1 mouse cellular context compared by ENCODE assay signal in the genomic region with DNA sequence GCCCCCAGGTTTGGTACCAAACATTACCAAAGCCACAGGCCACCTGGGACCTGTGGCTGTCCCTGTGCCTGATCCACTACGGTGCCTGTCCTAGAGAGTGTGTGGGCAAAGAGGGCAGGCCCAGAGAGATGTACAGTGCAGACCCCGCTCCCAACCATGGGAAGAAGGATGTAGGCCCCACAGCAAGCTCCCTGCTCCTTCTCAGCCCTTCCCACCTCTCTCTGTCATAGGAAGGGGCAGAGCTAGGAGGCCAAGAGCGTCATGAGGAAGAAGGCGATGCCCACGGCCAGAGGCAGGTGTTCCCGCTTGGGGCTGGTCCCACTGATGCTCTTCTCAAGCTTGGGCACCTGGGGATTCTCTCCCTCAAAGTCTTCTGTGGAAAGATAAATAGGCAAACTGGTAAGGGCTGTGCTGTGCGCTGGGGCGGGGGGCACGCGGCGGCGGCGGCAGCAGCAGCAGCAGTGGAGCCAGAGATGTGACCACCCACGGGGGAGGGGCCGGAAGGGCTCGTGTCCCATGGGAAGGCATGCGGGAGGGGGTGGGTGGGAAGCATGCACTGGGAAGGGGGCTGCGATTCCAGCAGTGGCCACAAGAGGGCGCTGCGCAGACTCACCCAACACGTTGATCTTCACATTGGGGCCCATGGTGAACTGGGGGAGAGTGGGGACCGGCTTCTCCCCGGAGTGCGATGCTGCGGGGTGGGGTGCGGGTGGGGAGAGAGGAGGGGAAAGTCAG.
TF ChIP-seq lines count a peak whose summit lies in the region.

No protein-coding gene starts in this region.

TF ChIP-seq in CH12.LX, 34 proteins besides CTCF, POLR2A, EP300 and RAD21:
- TF ChIP-seq NELFE (IDR thresholded peaks at IDR 0.05; ENCODE audit: low read depth, low read length) = no peak
- TF ChIP-seq ELF1 (IDR thresholded peaks at IDR 0.05; ENCODE audit: low read depth, low read length) = peak; percentile 17; the same call in 1 of the 2 replicates
- TF ChIP-seq ZKSCAN1 (IDR thresholded peaks at IDR 0.05; ENCODE audit: borderline replicate concordance, low read depth, low read length) = no peak
- TF ChIP-seq BHLHE40 (IDR thresholded peaks at IDR 0.05; ENCODE audit: low read depth, low read length) = peak; percentile 17; the same call in 1 of the 2 replicates
- no peak for TF ChIP-seq MEF2A (IDR thresholded peaks at IDR 0.05; ENCODE audit: borderline replicate concordance, low read depth, low read length)
- TF ChIP-seq CHD1 (IDR thresholded peaks at IDR 0.05; ENCODE audit: low read depth, low read length) = no peak
- no peak for TF ChIP-seq ZC3H11A (IDR thresholded peaks at IDR 0.05; ENCODE audit: low read depth, low read length)
- no peak for TF ChIP-seq IRF4 (IDR thresholded peaks at IDR 0.05; ENCODE audit: low read depth, low read length)
- peak; percentile 42 for TF ChIP-seq SMC3 (IDR thresholded peaks at IDR 0.05; ENCODE audit: low read depth, low read length)
- TF ChIP-seq E2F4 (IDR thresholded peaks at IDR 0.05; ENCODE audit: insufficient replicate concordance, low read depth, low read length) = no peak
- no peak for TF ChIP-seq TBP (conservative IDR thresholded peaks at IDR 0.05; ENCODE audit: low read depth, low read length)
- TF ChIP-seq USF2 (conservative IDR thresholded peaks at IDR 0.05; ENCODE audit: low read depth, low read length) = no peak
- TF ChIP-seq MXI1 (IDR thresholded peaks at IDR 0.05; ENCODE audit: low read depth, low read length) = peak; percentile 43; the same call in 1 of the 2 replicates
- no peak; the same call in 1 of the 2 replicates for TF ChIP-seq CHD2 (IDR thresholded peaks at IDR 0.05; ENCODE audit: low read length)
- no peak for TF ChIP-seq ETS1 (conservative IDR thresholded peaks at IDR 0.05; ENCODE audit: low read depth, low read length)
- TF ChIP-seq GABPA (IDR thresholded peaks at IDR 0.05; ENCODE audit: insufficient replicate concordance, low read depth, low read length) = no peak
- no peak for TF ChIP-seq PAX5 (IDR thresholded peaks at IDR 0.05; ENCODE audit: low read length)
- 0 out of 2 replicates have a peak, but pooled peaks have one; percentile 36 for TF ChIP-seq TCF12 (IDR thresholded peaks at IDR 0.05; ENCODE audit: low read depth, low read length)
- TF ChIP-seq MAFK (IDR thresholded peaks at IDR 0.05; ENCODE audit: insufficient replicate concordance, low read length) = no peak
- no peak for TF ChIP-seq ZNF384 (IDR thresholded peaks at IDR 0.05; ENCODE audit: low read depth, low read length)
- TF ChIP-seq JUND (conservative IDR thresholded peaks at IDR 0.05; ENCODE audit: low read depth, low read length) = no peak
- no peak for TF ChIP-seq SIN3A (IDR thresholded peaks at IDR 0.05; ENCODE audit: low read length)
- TF ChIP-seq MAZ (IDR thresholded peaks at IDR 0.05; ENCODE audit: low read depth, low read length) = peak; percentile 50; the same call in 1 of the 2 replicates
- no peak for TF ChIP-seq MYC (IDR thresholded peaks at IDR 0.05; ENCODE audit: low read depth, low read length)
